In the genomic region with DNA sequence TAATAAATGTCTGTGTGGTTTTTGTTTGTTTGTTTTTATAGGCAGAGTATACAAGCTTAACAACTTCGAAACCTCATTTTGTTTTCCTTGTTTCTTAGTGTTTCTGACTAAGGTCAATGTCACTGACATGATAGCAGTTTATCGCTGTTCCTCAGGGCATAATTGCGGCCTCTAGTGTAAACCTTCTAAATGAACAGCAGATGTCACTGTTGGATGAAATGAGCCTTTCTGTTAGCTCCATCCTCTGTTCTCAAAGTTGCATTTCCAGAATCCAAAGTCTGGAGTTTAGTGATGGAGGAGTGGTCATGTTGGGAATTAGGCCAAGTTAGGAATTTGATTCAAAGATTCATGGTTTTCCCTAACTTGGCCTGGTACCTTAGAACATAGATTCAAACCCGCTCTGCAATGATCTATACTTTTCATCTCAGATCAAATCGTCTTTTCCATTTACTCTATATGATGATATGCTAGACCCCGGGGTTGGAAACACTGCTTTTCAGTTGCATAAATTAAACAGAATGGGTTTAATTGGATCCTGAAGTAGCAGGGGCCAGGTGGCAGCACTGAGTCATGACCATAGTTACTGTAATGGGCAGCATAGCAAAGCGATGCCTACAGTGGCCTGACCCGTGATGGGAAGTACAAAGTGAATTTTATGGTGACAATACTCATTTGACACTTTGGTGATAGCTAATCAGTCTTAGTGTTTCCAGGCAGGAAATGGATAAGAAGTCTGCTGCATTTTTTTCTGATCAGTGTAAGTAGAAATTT, we compare ENCODE assay signal across 8 mouse cellular contexts.
DNase-seq lines count a peak whose midpoint lies in the region; ATAC-seq and TF ChIP-seq lines count a peak whose summit lies in the region.
"Had no signal": no experiment of that assay in that cellular context is flagged by ENCODE, and none has a peak within 500 bp of the region (broad histone marks: within the 10 kb centered on the region; RNA-seq: fewer than 3 reads in every experiment).

No protein-coding gene starts in this region.

- no peak overlapping the region for H3K27ac ChIP-seq in limb, embryonic 14.5 days (replicated peaks; ENCODE audit: low read depth, low read length)
- H3K27ac ChIP-seq in limb, embryonic 10.5 days: no peak overlapping the region
- no peak overlapping the region for H3K27ac ChIP-seq in embryonic facial prominence, embryonic 14.5 days (replicated peaks; ENCODE audit: low read depth, low read length)
- H3K27ac ChIP-seq in neural tube, embryonic 13.5 days (replicated peaks): no peak overlapping the region
- H3K27ac ChIP-seq: limb, embryonic 13.5 days had no signal

- no peak overlapping the region for H3K9ac ChIP-seq in limb, embryonic 14.5 days (ENCODE audit: low read depth, low read length, severe bottlenecking)
- no peak overlapping the region for H3K9ac ChIP-seq in embryonic facial prominence, embryonic 14.5 days (ENCODE audit: low read depth, low read length)
- no peak overlapping the region for H3K9ac ChIP-seq in neural tube, embryonic 13.5 days
- H3K9ac ChIP-seq: limb, embryonic 13.5 days had no signal

- peak; percentile 59 for DNase-seq in limb, embryonic 14.5 days (ENCODE audit: low spot score)
- no peak for DNase-seq in limb, embryonic 10.5 days (ENCODE audit: low spot score)
- DNase-seq in ZHBTc4 (ENCODE audit: low read depth, low spot score): peak; percentile 47
- DNase-seq in embryonic facial prominence, embryonic 14.5 days (ENCODE audit: low spot score): peak; percentile 65
- DNase-seq in urinary bladder, postnatal 14 days (ENCODE audit: low spot score): no peak
- DNase-seq in spleen, adult 18-20 months: no peak

- TF ChIP-seq POLR2A in limb, embryonic 14.5 days (IDR thresholded peaks at IDR 0.05; ENCODE audit: borderline replicate concordance, extremely low read depth, insufficient read depth, insufficient read length): no peak

- no peaks in the 10 kb centered on the region for H3K9me3 ChIP-seq in limb, embryonic 14.5 days (ENCODE audit: control insufficient read depth, low read length)
- H3K9me3 ChIP-seq in limb, embryonic 10.5 days (replicated peaks): no peaks in the 10 kb centered on the region
- H3K9me3 ChIP-seq in embryonic facial prominence, embryonic 14.5 days (ENCODE audit: control insufficient read depth, low read length): no peaks in the 10 kb centered on the region
- no peaks in the 10 kb centered on the region for H3K9me3 ChIP-seq in neural tube, embryonic 13.5 days
- H3K9me3 ChIP-seq: limb, embryonic 13.5 days had no signal

- no peak overlapping the region for H3K4me3 ChIP-seq in limb, embryonic 14.5 days (replicated peaks; ENCODE audit: low read length)
- no peak overlapping the region for H3K4me3 ChIP-seq in limb, embryonic 10.5 days
- no peak overlapping the region for H3K4me3 ChIP-seq in embryonic facial prominence, embryonic 14.5 days (ENCODE audit: low read depth, low read length)
- H3K4me3 ChIP-seq in neural tube, embryonic 13.5 days: no peak overlapping the region
- H3K4me3 ChIP-seq: limb, embryonic 13.5 days had no signal

- WGBS in limb, embryonic 14.5 days: 61% methylated on average over 8 of the region's 8 CpGs
- 63% methylated on average over 8 of the region's 8 CpGs for WGBS in limb, embryonic 10.5 days
- 56% methylated on average over 8 of the region's 8 CpGs for WGBS in embryonic facial prominence, embryonic 14.5 days
- WGBS in neural tube, embryonic 13.5 days: 72% methylated on average over 8 of the region's 8 CpGs

- H3K36me3 ChIP-seq in limb, embryonic 14.5 days (ENCODE audit: control insufficient read depth, insufficient read depth, low read length): no peaks in the 10 kb centered on the region
- no peaks in the 10 kb centered on the region for H3K36me3 ChIP-seq in limb, embryonic 10.5 days
- no peaks in the 10 kb centered on the region for H3K36me3 ChIP-seq in embryonic facial prominence, embryonic 14.5 days (ENCODE audit: control insufficient read depth, insufficient read depth, low read length)
- no peaks in the 10 kb centered on the region for H3K36me3 ChIP-seq in neural tube, embryonic 13.5 days
- H3K36me3 ChIP-seq: limb, embryonic 13.5 days had no signal

- no peaks in the 10 kb centered on the region for H3K4me1 ChIP-seq in limb, embryonic 14.5 days (ENCODE audit: control insufficient read depth, insufficient read depth, low read length)
- H3K4me1 ChIP-seq in limb, embryonic 10.5 days: peaks cover 6% of the 10 kb centered on the region; the same call in 1 of the 2 replicates
- no peaks in the 10 kb centered on the region for H3K4me1 ChIP-seq in embryonic facial prominence, embryonic 14.5 days (ENCODE audit: control insufficient read depth, insufficient read depth, low read length)
- no peaks in the 10 kb centered on the region for H3K4me1 ChIP-seq in neural tube, embryonic 13.5 days (replicated peaks)
- H3K4me1 ChIP-seq: limb, embryonic 13.5 days had no signal

- H3K4me2 ChIP-seq in limb, embryonic 14.5 days (replicated peaks; ENCODE audit: low read depth, low read length, severe bottlenecking): no peak overlapping the region
- H3K4me2 ChIP-seq in embryonic facial prominence, embryonic 14.5 days (ENCODE audit: low read depth, low read length): no peak overlapping the region
- H3K4me2 ChIP-seq in neural tube, embryonic 13.5 days: no peak overlapping the region
- H3K4me2 ChIP-seq: limb, embryonic 13.5 days had no signal

- no peak for ATAC-seq in limb, embryonic 14.5 days (ENCODE audit: low FRiP score, low read depth)
- ATAC-seq in embryonic facial prominence, embryonic 14.5 days (ENCODE audit: low read depth): peak; percentile 60; the same call in 1 of the 2 replicates
- 0 out of 2 replicates have a peak, but pooled peaks have one; percentile 56 for ATAC-seq in neural tube, embryonic 13.5 days (ENCODE audit: low read depth)

- H3K27me3 ChIP-seq in limb, embryonic 14.5 days (ENCODE audit: control insufficient read depth, insufficient read depth, low read length): no peaks in the 10 kb centered on the region
- H3K27me3 ChIP-seq in limb, embryonic 10.5 days (ENCODE audit: low read depth, poor library complexity, severe bottlenecking): no peaks in the 10 kb centered on the region
- no peaks in the 10 kb centered on the region for H3K27me3 ChIP-seq in embryonic facial prominence, embryonic 14.5 days (replicated peaks; ENCODE audit: control insufficient read depth, insufficient read depth, low read length)
- no peaks in the 10 kb centered on the region for H3K27me3 ChIP-seq in neural tube, embryonic 13.5 days
- H3K27me3 ChIP-seq: limb, embryonic 13.5 days had no signal

Comparison
In these comparisons a context has a peak if more than half of its experiments do, and no peak if none do; other contexts are left out.
1. DNase-seq: peak in limb, embryonic 14.5 days (single experiment), ZHBTc4 (single experiment) and embryonic facial prominence, embryonic 14.5 days (single experiment); none in limb, embryonic 10.5 days (single experiment), urinary bladder, postnatal 14 days (single experiment) and spleen, adult 18-20 months (0 of 2).